ENCODE assay signal across 17 mouse cellular contexts in the genomic region with DNA sequence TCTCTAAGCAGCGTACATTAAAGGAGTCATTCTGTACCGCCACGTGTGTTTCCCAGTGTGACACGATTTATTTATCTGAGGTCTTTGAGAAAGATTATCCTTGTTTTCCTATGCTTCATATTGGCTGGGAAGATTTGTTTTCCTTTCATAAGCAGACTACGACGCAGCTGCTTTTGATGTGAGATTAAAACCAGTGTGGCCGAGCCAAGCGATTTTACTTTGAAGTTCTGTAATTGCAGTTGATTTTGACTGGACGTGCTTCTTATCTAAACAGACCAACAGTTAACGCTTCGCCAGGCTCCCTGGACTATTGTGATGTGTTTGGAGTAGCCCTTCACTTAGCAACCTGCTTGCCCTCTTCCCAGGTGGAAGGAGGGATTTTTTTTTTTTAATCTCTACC.
A peak's percentile ranks its signal among the peaks of the same experiment; 100 is the strongest.
DNase-seq lines count a peak whose midpoint lies in the region; ATAC-seq and TF ChIP-seq lines count a peak whose summit lies in the region.
"Had no signal": no experiment of that assay in that cellular context is flagged by ENCODE, and none has a peak within 500 bp of the region (broad histone marks: within the 10 kb centered on the region; RNA-seq: fewer than 3 reads in every experiment).

No protein-coding gene starts in this region.

- H3K4me2 ChIP-seq in forebrain, embryonic 16.5 days (ENCODE audit: low read length): no peak overlapping the region
- H3K4me2 ChIP-seq in kidney, postnatal 0 days (ENCODE audit: low read length): no peak overlapping the region
- H3K4me2 ChIP-seq: heart, embryonic 11.5 days; limb, embryonic 13.5 days; lung, embryonic 15.5 days had no signal

- no peak for TF ChIP-seq POLR2A in brain, embryonic 14.5 days (IDR thresholded peaks at IDR 0.05; ENCODE audit: borderline replicate concordance, extremely low read depth, insufficient read depth, insufficient read length, poor library complexity, severe bottlenecking)

- TF ChIP-seq CTCF in kidney, postnatal 0 days (IDR thresholded peaks at IDR 0.05; ENCODE audit: low read depth): no peak
- TF ChIP-seq CTCF in brain, embryonic 14.5 days (IDR thresholded peaks at IDR 0.05; ENCODE audit: borderline replicate concordance, extremely low read depth, insufficient read depth, insufficient read length): no peak

- H3K36me3 ChIP-seq in forebrain, embryonic 16.5 days (ENCODE audit: control insufficient read depth, insufficient read depth): no peaks in the 10 kb centered on the region
- no peaks in the 10 kb centered on the region for H3K36me3 ChIP-seq in forebrain, embryonic 10.5 days (replicated peaks)
- H3K36me3 ChIP-seq in kidney, postnatal 0 days (ENCODE audit: insufficient read depth, low read length): no peaks in the 10 kb centered on the region
- H3K36me3 ChIP-seq: limb, embryonic 13.5 days; lung, embryonic 15.5 days had no signal

- H3K4me3 ChIP-seq in forebrain, embryonic 16.5 days (replicated peaks; ENCODE audit: low read length): no peak overlapping the region
- no peak overlapping the region for H3K4me3 ChIP-seq in forebrain, embryonic 10.5 days
- no peak overlapping the region for H3K4me3 ChIP-seq in kidney, postnatal 0 days (replicated peaks; ENCODE audit: low read depth, low read length)
- H3K4me3 ChIP-seq: limb, embryonic 13.5 days; lung, embryonic 15.5 days had no signal

- no peak for DNase-seq in forebrain, embryonic 10.5 days (ENCODE audit: extremely low spot score, low spot score)
- peak; percentile 25 for DNase-seq in kidney, postnatal 0 days (ENCODE audit: low spot score)
- DNase-seq in kidney, postnatal 25 days: no peak
- peak; percentile 72 for DNase-seq in brain, embryonic 14.5 days (ENCODE audit: low read depth)
- DNase-seq in cerebellum, adult 9-11 months: peak; percentile 41
- no peak for DNase-seq in urinary bladder, postnatal 4 days (ENCODE audit: low spot score in 2 of 2)
- DNase-seq: adrenal gland, adult 8-10 months; kidney, postnatal 4 days; lung, postnatal 4 days; right cerebral cortex, postnatal 25 days; spleen, adult 18-20 months had no signal

- WGBS in forebrain, embryonic 16.5 days: 25% methylated on average over 11 of the region's 11 CpGs
- WGBS in forebrain, embryonic 10.5 days: 61% methylated on average over 11 of the region's 11 CpGs
- WGBS in kidney, postnatal 0 days: 31% methylated on average over 11 of the region's 11 CpGs

- H3K27ac ChIP-seq in forebrain, embryonic 16.5 days (ENCODE audit: low read length): peak overlapping the region; percentile 29; the same call in 1 of the 2 replicates
- H3K27ac ChIP-seq in forebrain, embryonic 10.5 days: no peak overlapping the region
- no peak overlapping the region for H3K27ac ChIP-seq in kidney, postnatal 0 days
- H3K27ac ChIP-seq: limb, embryonic 13.5 days; liver, embryonic 14.5 days; lung, embryonic 15.5 days had no signal

- no peaks in the 10 kb centered on the region for H3K9me3 ChIP-seq in forebrain, embryonic 16.5 days (ENCODE audit: control insufficient read depth, low read length)
- H3K9me3 ChIP-seq in forebrain, embryonic 10.5 days: no peaks in the 10 kb centered on the region
- H3K9me3 ChIP-seq in kidney, postnatal 0 days (replicated peaks; ENCODE audit: low read length): no peaks in the 10 kb centered on the region
- H3K9me3 ChIP-seq: limb, embryonic 13.5 days; lung, embryonic 15.5 days had no signal

- no peak for ATAC-seq in forebrain, embryonic 16.5 days
- ATAC-seq in kidney, postnatal 0 days (replicated peaks; ENCODE audit: low FRiP score, low read depth): no peak
- ATAC-seq: intestine, postnatal 0 days had no signal

- peaks cover 20% of the 10 kb centered on the region for H3K4me1 ChIP-seq in forebrain, embryonic 16.5 days (replicated peaks; ENCODE audit: control insufficient read depth, insufficient read depth, low read length)
- H3K4me1 ChIP-seq in forebrain, embryonic 10.5 days: peaks cover 67% of the 10 kb centered on the region
- H3K4me1 ChIP-seq in kidney, postnatal 0 days (replicated peaks; ENCODE audit: insufficient read depth, low read length): peaks cover 8% of the 10 kb centered on the region; the same call in 1 of the 2 replicates

- H3K9ac ChIP-seq in forebrain, embryonic 16.5 days (replicated peaks; ENCODE audit: low read depth, low read length): no peak overlapping the region
- H3K9ac ChIP-seq in kidney, postnatal 0 days (ENCODE audit: low read depth, low read length): no peak overlapping the region
- H3K9ac ChIP-seq: limb, embryonic 13.5 days; liver, embryonic 14.5 days; lung, embryonic 15.5 days had no signal

- H3K27me3 ChIP-seq in forebrain, embryonic 16.5 days (replicated peaks; ENCODE audit: control insufficient read depth, insufficient read depth, low read length): no peaks in the 10 kb centered on the region
- H3K27me3 ChIP-seq in forebrain, embryonic 10.5 days (ENCODE audit: poor library complexity, severe bottlenecking): peaks cover 35% of the 10 kb centered on the region
- H3K27me3 ChIP-seq in kidney, postnatal 0 days (ENCODE audit: insufficient read depth, low read length): no peaks in the 10 kb centered on the region

Comparison
In these comparisons a context has a peak if more than half of its experiments do, and no peak if none do; other contexts are left out.
1. DNase-seq: peak in kidney, postnatal 0 days (single experiment), brain, embryonic 14.5 days (single experiment) and cerebellum, adult 9-11 months (single experiment); none in forebrain, embryonic 10.5 days (single experiment), kidney, postnatal 25 days (0 of 2) and urinary bladder, postnatal 4 days (0 of 2).